ENCODE assay signal across 24 mouse cellular contexts in genomic region chr3:9423669-9424068, GRCm38 (mm10).
DNase-seq lines count a peak whose midpoint lies in the region; ATAC-seq and TF ChIP-seq lines count a peak whose summit lies in the region.
"Had no signal": no experiment of that assay in that cellular context is flagged by ENCODE, and none has a peak within 500 bp of the region (broad histone marks: within the 10 kb centered on the region; RNA-seq: fewer than 3 reads in every experiment).

No protein-coding gene starts in this region.

- no peaks in the 10 kb centered on the region for H3K9me3 ChIP-seq in forebrain, embryonic 11.5 days (ENCODE audit: control insufficient read depth, low read length)
- no peaks in the 10 kb centered on the region for H3K9me3 ChIP-seq in forebrain, embryonic 16.5 days (ENCODE audit: control insufficient read depth, low read length)
- no peaks in the 10 kb centered on the region for H3K9me3 ChIP-seq in hindbrain, embryonic 15.5 days
- no peaks in the 10 kb centered on the region for H3K9me3 ChIP-seq in hindbrain, embryonic 12.5 days (replicated peaks)
- H3K9me3 ChIP-seq in midbrain, embryonic 13.5 days: no peaks in the 10 kb centered on the region
- H3K9me3 ChIP-seq in midbrain, embryonic 10.5 days (replicated peaks): no peaks in the 10 kb centered on the region
- H3K9me3 ChIP-seq in midbrain, postnatal 0 days (ENCODE audit: low read length): no peaks in the 10 kb centered on the region
- H3K9me3 ChIP-seq: embryonic facial prominence, embryonic 15.5 days; forebrain, embryonic 10.5 days; intestine, embryonic 15.5 days had no signal

- H3K9ac ChIP-seq in forebrain, embryonic 11.5 days (ENCODE audit: low read length): no peak overlapping the region
- H3K9ac ChIP-seq in forebrain, embryonic 16.5 days (replicated peaks; ENCODE audit: low read depth, low read length): no peak overlapping the region
- H3K9ac ChIP-seq in hindbrain, embryonic 15.5 days: no peak overlapping the region
- no peak overlapping the region for H3K9ac ChIP-seq in hindbrain, embryonic 12.5 days
- no peak overlapping the region for H3K9ac ChIP-seq in midbrain, embryonic 13.5 days (replicated peaks)
- H3K9ac ChIP-seq in midbrain, postnatal 0 days (replicated peaks; ENCODE audit: low read length, poor library complexity, severe bottlenecking): no peak overlapping the region
- H3K9ac ChIP-seq: embryonic facial prominence, embryonic 15.5 days; intestine, embryonic 15.5 days had no signal

- DNase-seq in forebrain, embryonic 11.5 days (ENCODE audit: low spot score): peak; percentile 2
- no peak for DNase-seq in midbrain, embryonic 10.5 days (ENCODE audit: low spot score)
- DNase-seq in midbrain, postnatal 0 days (ENCODE audit: low spot score): peak; percentile 45
- no peak for DNase-seq in thymus, adult 2 months
- DNase-seq: adrenal gland, adult 2 months; cerebellum, adult 11 months; cerebellum, adult 8-10 months; cerebellum, postnatal 14 days; embryo, embryonic 11 days; gastrocnemius, adult 2 months; gastrocnemius, postnatal 25 days; heart, postnatal 10 days; heart, postnatal 4 days had no signal

- no peak overlapping the region for H3K27ac ChIP-seq in forebrain, embryonic 11.5 days (ENCODE audit: low read depth, low read length)
- no peak overlapping the region for H3K27ac ChIP-seq in forebrain, embryonic 16.5 days (ENCODE audit: low read length)
- H3K27ac ChIP-seq in hindbrain, embryonic 15.5 days (replicated peaks): no peak overlapping the region
- H3K27ac ChIP-seq in hindbrain, embryonic 12.5 days: no peak overlapping the region
- no peak overlapping the region for H3K27ac ChIP-seq in midbrain, embryonic 13.5 days
- H3K27ac ChIP-seq in midbrain, embryonic 10.5 days (replicated peaks): no peak overlapping the region
- H3K27ac ChIP-seq in midbrain, postnatal 0 days (ENCODE audit: low read depth, low read length): no peak overlapping the region
- H3K27ac ChIP-seq in thymus, adult 2 months (ENCODE audit: control insufficient read depth, insufficient read depth, low read length): no peak overlapping the region
- H3K27ac ChIP-seq: embryonic facial prominence, embryonic 15.5 days; forebrain, embryonic 10.5 days; gastrocnemius, adult 2 months; intestine, embryonic 15.5 days had no signal

- no peak for TF ChIP-seq CTCF in midbrain, postnatal 0 days (IDR thresholded peaks at IDR 0.05)
- TF ChIP-seq CTCF in thymus, adult 2 months (IDR thresholded peaks at IDR 0.05; ENCODE audit: borderline replicate concordance, control insufficient read depth, extremely low read depth, insufficient read depth, low read length, poor library complexity): no peak

- no peaks in the 10 kb centered on the region for H3K36me3 ChIP-seq in forebrain, embryonic 11.5 days (ENCODE audit: control insufficient read depth, insufficient read depth, low read length)
- no peaks in the 10 kb centered on the region for H3K36me3 ChIP-seq in forebrain, embryonic 16.5 days (ENCODE audit: control insufficient read depth, insufficient read depth)
- no peaks in the 10 kb centered on the region for H3K36me3 ChIP-seq in hindbrain, embryonic 15.5 days
- no peaks in the 10 kb centered on the region for H3K36me3 ChIP-seq in hindbrain, embryonic 12.5 days
- no peaks in the 10 kb centered on the region for H3K36me3 ChIP-seq in midbrain, embryonic 13.5 days
- H3K36me3 ChIP-seq in midbrain, embryonic 10.5 days: no peaks in the 10 kb centered on the region
- no peaks in the 10 kb centered on the region for H3K36me3 ChIP-seq in midbrain, postnatal 0 days (ENCODE audit: insufficient read depth, low read length)
- H3K36me3 ChIP-seq in thymus, adult 2 months (ENCODE audit: control insufficient read depth, insufficient read depth, low read length): no peaks in the 10 kb centered on the region
- H3K36me3 ChIP-seq: embryonic facial prominence, embryonic 15.5 days; forebrain, embryonic 10.5 days; intestine, embryonic 15.5 days had no signal

- H3K4me1 ChIP-seq in forebrain, embryonic 11.5 days (replicated peaks; ENCODE audit: control insufficient read depth, insufficient read depth, low read length): no peaks in the 10 kb centered on the region
- no peaks in the 10 kb centered on the region for H3K4me1 ChIP-seq in forebrain, embryonic 16.5 days (replicated peaks; ENCODE audit: control insufficient read depth, insufficient read depth, low read length)
- no peaks in the 10 kb centered on the region for H3K4me1 ChIP-seq in hindbrain, embryonic 15.5 days (replicated peaks)
- no peaks in the 10 kb centered on the region for H3K4me1 ChIP-seq in hindbrain, embryonic 12.5 days
- H3K4me1 ChIP-seq in midbrain, embryonic 13.5 days (replicated peaks): 0 out of 2 replicates have a peak, but pooled peaks cover 2% of the 10 kb centered on the region
- H3K4me1 ChIP-seq in midbrain, embryonic 10.5 days: 0 out of 2 replicates have a peak, but pooled peaks cover 2% of the 10 kb centered on the region
- H3K4me1 ChIP-seq in midbrain, postnatal 0 days (ENCODE audit: insufficient read depth, low read length): no peaks in the 10 kb centered on the region
- no peaks in the 10 kb centered on the region for H3K4me1 ChIP-seq in thymus, adult 2 months (replicated peaks; ENCODE audit: control insufficient read depth, insufficient read depth, low read length)
- H3K4me1 ChIP-seq: embryonic facial prominence, embryonic 15.5 days; forebrain, embryonic 10.5 days; intestine, embryonic 15.5 days had no signal

- no peak for ATAC-seq in forebrain, embryonic 11.5 days (replicated peaks; ENCODE audit: low FRiP score)
- no peak for ATAC-seq in forebrain, embryonic 16.5 days
- ATAC-seq in hindbrain, embryonic 15.5 days (ENCODE audit: low FRiP score, low read depth): peak; percentile 48; the same call in 1 of the 2 replicates
- ATAC-seq in hindbrain, embryonic 12.5 days (ENCODE audit: low FRiP score): no peak
- peak; percentile 43; the same call in 1 of the 2 replicates for ATAC-seq in midbrain, embryonic 13.5 days
- peak; percentile 56; the same call in 1 of the 2 replicates for ATAC-seq in midbrain, postnatal 0 days (ENCODE audit: low FRiP score)
- ATAC-seq: activated CD4-positive, CD25-positive, alpha-beta regulatory T cell, adult 4 months; intestine, embryonic 15.5 days; Patski had no signal

- H3K4me3 ChIP-seq in forebrain, embryonic 11.5 days (ENCODE audit: low read depth, low read length): no peak overlapping the region
- H3K4me3 ChIP-seq in forebrain, embryonic 16.5 days (replicated peaks; ENCODE audit: low read length): no peak overlapping the region
- H3K4me3 ChIP-seq in hindbrain, embryonic 15.5 days: no peak overlapping the region
- no peak overlapping the region for H3K4me3 ChIP-seq in hindbrain, embryonic 12.5 days
- H3K4me3 ChIP-seq in midbrain, embryonic 13.5 days (replicated peaks): no peak overlapping the region
- no peak overlapping the region for H3K4me3 ChIP-seq in midbrain, embryonic 10.5 days
- H3K4me3 ChIP-seq in midbrain, postnatal 0 days (ENCODE audit: low read depth, low read length): no peak overlapping the region
- no peak overlapping the region for H3K4me3 ChIP-seq in thymus, adult 2 months (ENCODE audit: control insufficient read depth, insufficient read depth, low read length)
- H3K4me3 ChIP-seq: embryonic facial prominence, embryonic 15.5 days; erythroblast, embryonic 14.5 days; forebrain, embryonic 10.5 days; gastrocnemius, adult 2 months; intestine, embryonic 15.5 days had no signal

- no peaks in the 10 kb centered on the region for H3K27me3 ChIP-seq in forebrain, embryonic 11.5 days (ENCODE audit: control insufficient read depth, insufficient read depth, low read length)
- H3K27me3 ChIP-seq in forebrain, embryonic 16.5 days (replicated peaks; ENCODE audit: control insufficient read depth, insufficient read depth, low read length): no peaks in the 10 kb centered on the region
- no peaks in the 10 kb centered on the region for H3K27me3 ChIP-seq in hindbrain, embryonic 15.5 days
- H3K27me3 ChIP-seq in hindbrain, embryonic 12.5 days: no peaks in the 10 kb centered on the region
- H3K27me3 ChIP-seq in midbrain, embryonic 13.5 days: no peaks in the 10 kb centered on the region
- H3K27me3 ChIP-seq in midbrain, embryonic 10.5 days (ENCODE audit: low read depth, poor library complexity, severe bottlenecking): no peaks in the 10 kb centered on the region
- no peaks in the 10 kb centered on the region for H3K27me3 ChIP-seq in midbrain, postnatal 0 days (ENCODE audit: insufficient read depth, low read length)
- H3K27me3 ChIP-seq in thymus, adult 2 months (ENCODE audit: control insufficient read depth, insufficient read depth, low read length): no peaks in the 10 kb centered on the region
- H3K27me3 ChIP-seq: CH12.LX; embryonic facial prominence, embryonic 15.5 days; intestine, embryonic 15.5 days; Patski had no signal

- no peak overlapping the region for H3K4me2 ChIP-seq in forebrain, embryonic 11.5 days (ENCODE audit: low read depth, low read length, severe bottlenecking)
- H3K4me2 ChIP-seq in forebrain, embryonic 16.5 days (ENCODE audit: low read length): no peak overlapping the region
- no peak overlapping the region for H3K4me2 ChIP-seq in hindbrain, embryonic 15.5 days
- no peak overlapping the region for H3K4me2 ChIP-seq in hindbrain, embryonic 12.5 days (replicated peaks)
- no peak overlapping the region for H3K4me2 ChIP-seq in midbrain, embryonic 13.5 days (replicated peaks)
- no peak overlapping the region for H3K4me2 ChIP-seq in midbrain, postnatal 0 days (ENCODE audit: low read depth, low read length, poor library complexity, severe bottlenecking)
- H3K4me2 ChIP-seq: embryonic facial prominence, embryonic 15.5 days; intestine, embryonic 15.5 days had no signal

- TF ChIP-seq POLR2A in thymus, adult 2 months (IDR thresholded peaks at IDR 0.05; ENCODE audit: control insufficient read depth, extremely low read depth, insufficient read depth, low read length, poor library complexity): no peak

- WGBS in forebrain, embryonic 11.5 days: 87% methylated on average over 6 of the region's 6 CpGs
- WGBS in forebrain, embryonic 16.5 days: 80% methylated on average over 6 of the region's 6 CpGs
- whole genome bisulfite sequencing in hindbrain, embryonic 15.5 days: 64% methylated on average over 6 of the region's 6 CpGs
- 79% methylated on average over 6 of the region's 6 CpGs for WGBS in hindbrain, embryonic 12.5 days
- WGBS in midbrain, embryonic 13.5 days: 79% methylated on average over 6 of the region's 6 CpGs
- WGBS in midbrain, embryonic 10.5 days: 86% methylated on average over 6 of the region's 6 CpGs
- 68% methylated on average over 6 of the region's 6 CpGs for WGBS in midbrain, postnatal 0 days
- 96% methylated on average over 6 of the region's 6 CpGs for WGBS in thymus, adult 2 months

Comparison
In these comparisons a context has a peak if more than half of its experiments do, and no peak if none do; other contexts are left out.
1. ATAC-seq: peak in hindbrain, embryonic 15.5 days (single experiment), midbrain, embryonic 13.5 days (single experiment) and midbrain, postnatal 0 days (single experiment); none in forebrain, embryonic 11.5 days (single experiment), forebrain, embryonic 16.5 days (single experiment) and hindbrain, embryonic 12.5 days (single experiment).
2. DNase-seq: peak in forebrain, embryonic 11.5 days (single experiment) and midbrain, postnatal 0 days (single experiment); none in midbrain, embryonic 10.5 days (single experiment) and thymus, adult 2 months (single experiment).